Mouse (Mus musculus): ENCODE data around the gene Myom3.

DNA sequence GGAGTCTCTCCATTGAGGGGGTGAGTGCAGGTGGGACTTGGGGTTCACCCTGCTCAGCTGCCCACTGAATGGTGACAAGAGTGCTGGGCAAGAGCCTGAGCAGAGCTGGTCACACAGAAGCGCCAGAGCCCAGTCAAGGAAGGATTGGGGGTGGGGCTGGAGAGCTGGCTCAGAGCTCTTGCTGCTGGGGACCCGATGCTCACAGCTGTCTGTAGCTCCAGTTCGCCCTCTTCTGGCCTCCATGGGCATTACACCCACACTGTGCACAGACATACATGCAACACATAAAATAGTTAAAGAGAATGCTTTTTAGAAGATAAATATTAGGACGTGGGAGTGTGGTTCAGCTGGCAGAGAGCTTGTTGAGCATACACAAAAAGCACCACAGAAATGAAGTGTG lies 43.8 kb downstream of the Myom3 start:
- TF ChIP-seq CTCF (IDR thresholded peaks at IDR 0.05 in 2 of 3, conservative IDR thresholded peaks at IDR 0.05 in 1 of 3; ENCODE audit: control insufficient read depth in 1 of 3, insufficient read depth in 1 of 3, low read depth in 2 of 3, low read length in 3 of 3, poor library complexity in 1 of 3, severe bottlenecking in 1 of 3) (peak; percentile 49 to 51 (median 50)), NELFE (IDR thresholded peaks at IDR 0.05; ENCODE audit: low read depth, low read length) (no peak), USF1 (IDR thresholded peaks at IDR 0.05; ENCODE audit: low read depth, low read length) (no peak), POLR2A (IDR thresholded peaks at IDR 0.05; ENCODE audit: control insufficient read depth in 1 of 2, insufficient read depth in 1 of 2, low read depth in 1 of 2, low read length in 2 of 2, poor library complexity in 1 of 2) (no peak)
